ENCODE assay signal across 8 mouse cellular contexts in genomic region chr7:97080621-97081241, GRCm38 (mm10). TPM values are rescaled to one million over a fixed set of nuclear protein-coding genes. Genes with fewer than 3 reads are reported as not detected.
DNase-seq lines count a peak whose midpoint lies in the region; ATAC-seq and TF ChIP-seq lines count a peak whose summit lies in the region.

No protein-coding gene starts in this region.

- peak; percentile 5 for ATAC-seq in hindbrain, embryonic 13.5 days (ENCODE audit: low FRiP score)
- ATAC-seq in liver, embryonic 15.5 days (ENCODE audit: insufficient read depth): no peak
- ATAC-seq in inflammation-experienced regulatory T-cells, adult 6 months: no peak

- peak overlapping the region; percentile 72 for H3K4me2 ChIP-seq in hindbrain, embryonic 13.5 days
- peak overlapping the region; percentile 98 for H3K4me2 ChIP-seq in liver, embryonic 15.5 days

- no peak for DNase-seq in cerebellum, adult 2 months
- no peak for DNase-seq in cerebellum, postnatal 14 days
- DNase-seq in NIH3T3 (ENCODE audit: low read depth): peak; percentile 42
- DNase-seq in gastrocnemius, postnatal 4 days (ENCODE audit: low spot score in 2 of 2): no peak
- DNase-seq in urinary bladder, postnatal 25 days (ENCODE audit: low spot score): no peak

- TF ChIP-seq CTCF in cerebellum, adult 2 months (IDR thresholded peaks at IDR 0.05; ENCODE audit: borderline replicate concordance, insufficient read depth, low read depth, low read length): no peak

- no peak for TF ChIP-seq POLR2A in cerebellum, adult 2 months (IDR thresholded peaks at IDR 0.05; ENCODE audit: borderline replicate concordance, insufficient read depth, low read length)

- peak overlapping the region; percentile 95 for H3K9ac ChIP-seq in hindbrain, embryonic 13.5 days
- peak overlapping the region; percentile 87; the same call in 1 of the 2 replicates for H3K9ac ChIP-seq in liver, embryonic 15.5 days

- no peaks in the 10 kb centered on the region for H3K4me1 ChIP-seq in cerebellum, adult 2 months (ENCODE audit: control insufficient read depth, insufficient read depth, low read length)
- H3K4me1 ChIP-seq in hindbrain, embryonic 13.5 days (replicated peaks): peaks cover 15% of the 10 kb centered on the region
- H3K4me1 ChIP-seq in liver, embryonic 15.5 days (replicated peaks): peaks cover 44% of the 10 kb centered on the region

- 43% methylated on average over 4 of the region's 4 CpGs for WGBS in cerebellum, adult 2 months
- WGBS in hindbrain, embryonic 13.5 days: 38% methylated on average over 4 of the region's 4 CpGs
- 45% methylated on average over 4 of the region's 4 CpGs for WGBS in liver, embryonic 15.5 days (ENCODE audit: insufficient replicate concordance)

- H3K27ac ChIP-seq in cerebellum, adult 2 months (ENCODE audit: insufficient read depth, low read length): peak overlapping the region; percentile 68
- H3K27ac ChIP-seq in hindbrain, embryonic 13.5 days: peak overlapping the region; percentile 91
- peak overlapping the region; percentile 77 for H3K27ac ChIP-seq in liver, embryonic 15.5 days (replicated peaks)

- H3K27me3 ChIP-seq in cerebellum, adult 2 months (ENCODE audit: control insufficient read depth, insufficient read depth, low read length): no peaks in the 10 kb centered on the region; the same call in 1 of the 2 replicates
- no peaks in the 10 kb centered on the region for H3K27me3 ChIP-seq in hindbrain, embryonic 13.5 days
- no peaks in the 10 kb centered on the region for H3K27me3 ChIP-seq in liver, embryonic 15.5 days

- H3K36me3 ChIP-seq in hindbrain, embryonic 13.5 days: no peaks in the 10 kb centered on the region
- H3K36me3 ChIP-seq in liver, embryonic 15.5 days (replicated peaks): no peaks in the 10 kb centered on the region

- peak overlapping the region; percentile 62 for H3K4me3 ChIP-seq in cerebellum, adult 2 months (replicated peaks; ENCODE audit: insufficient read depth, low read depth, low read length)
- H3K4me3 ChIP-seq in hindbrain, embryonic 13.5 days: peak overlapping the region; percentile 94
- H3K4me3 ChIP-seq in liver, embryonic 15.5 days (replicated peaks): peak overlapping the region; percentile 88

- H3K9me3 ChIP-seq in hindbrain, embryonic 13.5 days: no peaks in the 10 kb centered on the region
- no peaks in the 10 kb centered on the region for H3K9me3 ChIP-seq in liver, embryonic 15.5 days (replicated peaks)

RNA-seq across cellular contexts. Expression of gene Gab2, which starts 0.7 kb away (rescaled TPM):
- polyA plus RNA-seq in cerebellum, adult 2 months (2012; rRNA removed): 15.2 and 16.3 TPM in 2 replicates
- 15.9 and 16.9 TPM in 2 replicates for polyA plus RNA-seq in hindbrain, embryonic 13.5 days (2015; fragmentation: Nextera tagmentation; extraction: Ambion mirVana)
- polyA plus RNA-seq in liver, embryonic 15.5 days (2015; fragmentation: Nextera tagmentation; extraction: Ambion mirVana): 1.9 and 2.3 TPM in 2 replicates
- polyA plus RNA-seq in inflammation-experienced regulatory T-cells, adult 6 months (2017; shearing (Covaris generic)): under 1 TPM in 1 of 3 experiments, not detected in 2; 0.25 TPM
- total RNA-seq in gastrocnemius, postnatal 4 days (2021): 10 to 100 TPM; 15.9 to 18.0 TPM
